Mouse (Mus musculus) olfactory bulb, adult 2 months (tissue): ENCODE measurements around the gene Olfm2. TPM values are rescaled to one million over a fixed set of nuclear protein-coding genes. Genes with fewer than 3 reads are reported as not detected.

Source experiments
- H3K27ac ChIP-seq: fragments of 200-500 bp; 2 replicates; pipeline ENCODE4 v1.5.1; 2012; ENCODE audit warnings: low read depth, low read length; ENCODE audit not compliant: insufficient read depth
- H3K4me1 ChIP-seq: fragments of 200-500 bp; 2 replicates; pipeline ENCODE4 v1.6.1; 2012; ENCODE audit warnings: low read length; ENCODE audit not compliant: control insufficient read depth, insufficient read depth
- H3K4me3 ChIP-seq: fragments of 200-500 bp; 2 replicates; pipeline ENCODE4 v1.5.1; 2012; ENCODE audit warnings: mild to moderate bottlenecking, low read depth, low read length, moderate library complexity; ENCODE audit not compliant: insufficient read depth
- CTCF ChIP-seq: fragments of 200-500 bp; IDR thresholded peaks from 2 replicates; pipeline ENCODE4 v1.5.1; 2012; ENCODE audit warnings: low read depth, mild to moderate bottlenecking, low read length, moderate library complexity; ENCODE audit not compliant: insufficient read depth
- POLR2A ChIP-seq: fragments of 200-500 bp; IDR thresholded peaks from 2 replicates; pipeline ENCODE4 v1.6.1; 2012; ENCODE audit warnings: mild to moderate bottlenecking, low read depth, low read length, moderate library complexity; ENCODE audit not compliant: insufficient read depth
- WGBS: fragments of 180-500 bp; shearing (Covaris S2); methylation state at CpG from one replicate; pipeline ENCODE4 v1.1.7; 2018; 5-methylcytosine and 5-hydroxymethylcytosine counted together
- polyA plus RNA-seq: library from polyadenylated mRNA; stranded (reverse); fragments of >200 nt; gene quantifications from 2 replicates; pipeline ENCODE4 v1.2.4, GENCODE M21; 2012; ENCODE audit warnings: low replicate concordance; ENCODE audit not compliant: missing spikeins, insufficient read depth, insufficient read length

The Olfm2 gene
- polyA plus RNA-seq, 1 experiment = not detected

- 70% methylated on average over 6 of the region's 6 CpGs for WGBS
- Histone ChIP-seq H3K27ac (no peak overlapping the region), H3K4me3 (no peak overlapping the region), H3K4me1 (no peaks in the 10 kb centered on the region)
- no peak for TF ChIP-seq CTCF
- no peak for TF ChIP-seq POLR2A
These were observed 5.4 kb upstream of the Olfm2 start for GRCm38 (mm10) chr9:20751477-20752029.

GRCm38 (mm10) chr9:20749213-20749612 lies 3.1 kb upstream of the Olfm2 start:
- H3K4me3 ChIP-seq = no peak overlapping the region
- H3K27ac ChIP-seq = no peak overlapping the region
- H3K4me1 ChIP-seq = peaks cover 6% of the 10 kb centered on the region
- WGBS = 86% methylated on average over 5 of the region's 5 CpGs
- TF ChIP-seq POLR2A = no peak
- no peak for TF ChIP-seq CTCF

- WGBS = 88% methylated on average over 3 of the region's 3 CpGs
- Histone ChIP-seq H3K27ac (no peak overlapping the region), H3K4me3 (no peak overlapping the region), H3K4me1 (peaks cover 6% of the 10 kb centered on the region)
- no peak for TF ChIP-seq POLR2A
- no peak for TF ChIP-seq CTCF
These were observed 2.4 kb upstream of the Olfm2 start for GRCm38 (mm10) chr9:20748540-20748939.

- peaks cover 6% of the 10 kb centered on the region for H3K4me1 ChIP-seq
- 8% methylated on average over 3 of the region's 3 CpGs for WGBS
- no peak for TF ChIP-seq CTCF
- no peak for TF ChIP-seq POLR2A
- H3K4me3 ChIP-seq = no peak overlapping the region
- no peak overlapping the region for H3K27ac ChIP-seq
These were observed 1.5 kb upstream of the Olfm2 start for GRCm38 (mm10) chr9:20747682-20748081.

GRCm38 (mm10) chr9:20745129-20745966 lies 801 bp downstream of the Olfm2 start:
- TF ChIP-seq CTCF (no peak), POLR2A (no peak)
- WGBS = 15% methylated on average over 17 of the region's 17 CpGs
- H3K27ac ChIP-seq = no peak overlapping the region
- H3K4me1 ChIP-seq = peaks cover 6% of the 10 kb centered on the region
- peak overlapping the region; percentile 31 for H3K4me3 ChIP-seq

- Histone ChIP-seq H3K4me1 (peaks cover 6% of the 10 kb centered on the region), H3K4me3 (no peak overlapping the region), H3K27ac (no peak overlapping the region)
- TF ChIP-seq POLR2A (no peak), CTCF (peak; percentile 70)
- WGBS = 18% methylated on average over 22 of the region's 22 CpGs
These were observed 2.0 kb downstream of the Olfm2 start for GRCm38 (mm10) chr9:20743946-20744738.

GRCm38 (mm10) chr9:20740407-20740806 lies 5.7 kb downstream of the Olfm2 start:
- TF ChIP-seq POLR2A = no peak
- peak; percentile 93 for TF ChIP-seq CTCF
- Histone ChIP-seq H3K27ac (no peak overlapping the region), H3K4me1 (peaks cover 4% of the 10 kb centered on the region), H3K4me3 (no peak overlapping the region)
- 3% methylated on average over 12 of the region's 12 CpGs for WGBS

- no peaks in the 10 kb centered on the region for H3K4me1 ChIP-seq
- H3K27ac ChIP-seq = no peak overlapping the region
- no peak overlapping the region for H3K4me3 ChIP-seq
- TF ChIP-seq CTCF = peak; percentile 41; the same call in 1 of the 2 replicates
- TF ChIP-seq POLR2A = no peak
- WGBS = 47% methylated on average over 8 of the region's 8 CpGs
These were observed 7.7 kb downstream of the Olfm2 start for GRCm38 (mm10) chr9:20738251-20738999.

GRCm38 (mm10) chr9:20737227-20737626 lies 8.9 kb downstream of the Olfm2 start:
- H3K4me1 ChIP-seq = no peaks in the 10 kb centered on the region
- TF ChIP-seq POLR2A = no peak
- no peak for TF ChIP-seq CTCF
- no peak overlapping the region for H3K27ac ChIP-seq
- no peak overlapping the region for H3K4me3 ChIP-seq
- WGBS = 92% methylated on average over 2 of the region's 2 CpGs
